Mouse (Mus musculus) hindbrain, embryonic 14.5 days (tissue): ENCODE data around the gene Myo16. TPM values are rescaled to one million over a fixed set of nuclear protein-coding genes. Genes with fewer than 3 reads are reported as not detected.

Experiments
- ATAC-seq: fragments of 200-750 bp; cut with Nextera tagmentation; 2 replicates; pipeline ENCODE4 v1.8.0; 2017; ENCODE audit warnings: moderate number of reproducible peaks, mild to moderate bottlenecking, moderate TSS enrichment, moderate library complexity; ENCODE audit not compliant: low FRiP score
- DNase-seq: peaks from one replicate; pipeline ENCODE4 v3.0.0-alpha.2; 2015; ENCODE audit warnings: low spot score
- H3K27ac ChIP-seq: fragments of 300-500 bp; sonication (generic); 2 replicates; pipeline ENCODE4 v1.5.1; 2014; ENCODE audit warnings: mild to moderate bottlenecking, moderate library complexity
- H3K27me3 ChIP-seq: fragments of 300-500 bp; sonication (generic); 2 replicates; pipeline ENCODE4 v1.6.1; 2014; ENCODE audit warnings: mild to moderate bottlenecking, low read length, mixed read lengths; ENCODE audit not compliant: control insufficient read depth, insufficient read depth
- H3K36me3 ChIP-seq: fragments of 300-500 bp; sonication (generic); replicated peaks from 2 replicates; pipeline ENCODE4 v1.6.1; 2014; ENCODE audit not compliant: control insufficient read depth, insufficient read depth
- H3K4me1 ChIP-seq: fragments of 300-500 bp; sonication (generic); replicated peaks from 2 replicates; pipeline ENCODE4 v1.6.1; 2014; ENCODE audit warnings: antibody characterized with exemption, low read length, mixed read lengths; ENCODE audit not compliant: control insufficient read depth, insufficient read depth
- H3K4me2 ChIP-seq: fragments of 300-500 bp; sonication (generic); replicated peaks from 2 replicates; pipeline ENCODE4 v1.6.1; 2014; ENCODE audit warnings: mild to moderate bottlenecking, moderate library complexity
- H3K4me3 ChIP-seq: fragments of 300-500 bp; sonication (generic); replicated peaks from 2 replicates; pipeline ENCODE4 v1.5.1; 2014; ENCODE audit warnings: mild to moderate bottlenecking, low read length
- H3K9ac ChIP-seq: fragments of 300-500 bp; sonication (generic); 2 replicates; pipeline ENCODE4 v1.6.1; 2014
- H3K9me3 ChIP-seq: fragments of 300-500 bp; sonication (generic); 2 replicates; pipeline ENCODE4 v1.6.1; 2016; ENCODE audit warnings: low read length; ENCODE audit not compliant: control insufficient read depth
- WGBS: fragments of 180-500 bp; shearing (Covaris S2); extraction: QIAGEN DNeasy Blood & Tissue Kit; methylation state at CpG from one replicate; pipeline ENCODE4 v1.1.7; 2014; 5-methylcytosine and 5-hydroxymethylcytosine counted together
- polyA plus RNA-seq: library from polyadenylated mRNA; unstranded; fragments of >200 nt; fragmentation: Nextera tagmentation; extraction: Ambion mirVana; gene quantifications from 2 replicates; pipeline ENCODE4 v1.2.1, GENCODE M21; 2014

The Myo16 gene
- polyA plus RNA-seq, 1 experiment from 2014 or later: 6.7 TPM

DNA sequence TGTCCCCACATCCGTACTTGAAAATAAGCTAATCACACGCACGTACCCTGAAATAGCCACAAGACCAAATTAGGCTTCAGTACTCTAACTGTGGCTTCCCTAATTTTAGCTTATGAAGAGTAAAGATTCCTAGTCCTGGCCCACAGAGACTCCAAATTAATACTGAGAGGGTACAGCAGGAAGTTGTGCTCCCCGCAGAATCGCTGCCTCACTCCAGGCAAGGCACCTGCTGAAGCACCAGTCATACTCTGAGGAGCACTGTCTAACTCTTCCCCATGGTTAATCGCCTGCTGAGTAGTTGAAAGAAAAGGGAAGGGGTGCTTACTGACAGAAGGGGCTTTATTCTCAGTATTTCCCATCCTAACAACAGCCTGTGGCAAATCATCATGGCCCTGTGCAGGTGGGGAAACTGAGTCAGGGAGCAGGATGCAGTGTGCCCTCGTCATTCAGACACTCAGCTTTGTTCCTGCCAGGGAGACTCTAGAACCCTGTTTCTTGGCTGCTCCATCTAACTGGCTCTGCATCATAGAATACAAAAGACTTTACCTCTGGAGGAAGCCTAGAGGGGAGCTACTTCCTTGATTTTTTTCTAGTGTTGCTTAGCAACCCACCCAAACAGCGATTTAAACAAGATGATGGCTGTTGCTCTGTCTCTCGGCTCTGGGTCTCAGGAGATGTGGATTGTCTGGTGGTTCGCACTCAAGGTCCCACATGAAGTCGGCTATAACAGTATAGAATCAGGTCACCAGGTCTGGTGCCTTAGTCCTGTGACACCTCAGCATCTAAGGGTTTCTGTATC, 411.7 kb downstream of the Myo16 start:
- H3K4me2 ChIP-seq: no peak overlapping the region
- H3K27ac ChIP-seq: no peak overlapping the region
- ATAC-seq (no peak), DNase-seq (no peak)
- peaks cover 3% of the 10 kb centered on the region; the same call in 1 of the 2 replicates for H3K36me3 ChIP-seq
- no peak overlapping the region for H3K9ac ChIP-seq
- WGBS: 67% methylated on average over 11 of the region's 11 CpGs
- no peak overlapping the region for H3K4me3 ChIP-seq
- H3K4me1 ChIP-seq: peaks cover 4% of the 10 kb centered on the region; the same call in 1 of the 2 replicates
- H3K9me3 ChIP-seq: no peaks in the 10 kb centered on the region
- H3K27me3 ChIP-seq: no peaks in the 10 kb centered on the region

DNA sequence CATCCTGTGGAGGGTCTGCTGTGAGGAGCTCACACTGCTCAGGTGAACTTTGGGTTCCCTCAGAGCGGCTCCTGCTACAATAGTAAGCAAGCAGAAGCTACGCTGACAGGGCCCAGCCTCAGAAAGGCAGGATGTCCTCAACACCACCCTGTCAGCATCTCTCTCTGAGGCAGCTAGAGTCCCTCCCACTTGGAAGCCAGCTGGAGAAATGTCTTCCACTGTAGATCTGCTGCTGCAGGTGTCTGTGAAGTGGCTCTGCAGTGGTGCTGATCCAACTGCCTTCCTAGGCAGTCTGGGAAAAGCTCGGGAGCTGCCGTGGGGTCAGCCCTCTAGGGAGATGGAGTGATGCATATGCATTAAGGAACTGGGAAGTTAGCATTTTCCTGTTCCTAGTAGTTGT, 414.7 kb downstream of the Myo16 start:
- no peaks in the 10 kb centered on the region for H3K9me3 ChIP-seq
- no peak overlapping the region for H3K27ac ChIP-seq
- no peak overlapping the region for H3K4me2 ChIP-seq
- DNase-seq (no peak), ATAC-seq (no peak)
- H3K27me3 ChIP-seq: no peaks in the 10 kb centered on the region
- H3K4me1 ChIP-seq: no peaks in the 10 kb centered on the region
- no peak overlapping the region for H3K4me3 ChIP-seq
- no peak overlapping the region for H3K9ac ChIP-seq
- H3K36me3 ChIP-seq: no peaks in the 10 kb centered on the region; the same call in 1 of the 2 replicates
- 62% methylated on average over 4 of the region's 4 CpGs for WGBS

DNA sequence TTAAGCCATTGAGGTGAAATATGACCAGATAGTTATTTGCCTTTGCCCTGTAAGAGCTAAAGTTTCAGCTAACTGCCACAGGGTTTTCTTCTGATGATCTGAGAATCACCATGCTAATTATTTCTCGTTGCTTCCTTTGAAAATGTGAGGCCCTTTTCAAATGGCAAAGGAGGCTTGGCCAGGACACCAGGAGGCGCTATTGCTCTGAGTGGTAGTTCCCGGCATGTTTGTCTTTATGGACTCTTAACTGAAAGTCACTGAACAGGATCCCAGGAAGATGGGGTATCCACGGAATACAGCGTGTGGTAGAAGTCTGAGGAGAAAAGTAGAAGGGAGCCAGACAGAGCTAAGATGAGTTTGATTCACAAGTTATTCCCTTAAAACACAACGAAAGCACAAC, 420.4 kb downstream of the Myo16 start:
- no peak for ATAC-seq
- H3K4me3 ChIP-seq: no peak overlapping the region
- WGBS: 24% methylated on average over 6 of the region's 6 CpGs

DNA sequence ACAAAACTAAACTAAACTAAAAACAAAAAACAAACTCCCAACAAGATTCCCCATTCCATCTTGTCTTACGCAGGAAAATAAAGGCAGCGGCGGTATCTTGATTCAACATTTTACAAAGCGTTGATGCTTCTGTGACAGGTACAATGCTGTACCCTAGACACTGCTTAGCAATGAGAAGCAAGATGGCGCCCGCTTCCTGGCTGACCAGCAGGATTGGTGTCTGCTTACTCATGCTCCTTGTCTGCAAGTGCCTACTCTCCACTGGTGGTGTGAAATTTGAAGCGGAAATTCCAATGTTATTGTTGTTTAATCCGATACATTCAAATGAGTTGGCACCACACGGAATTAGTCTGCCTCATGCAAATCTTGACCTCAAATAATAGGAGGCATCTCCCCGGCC, 421.5 kb downstream of the Myo16 start:
- Histone ChIP-seq H3K9me3 (no peaks in the 10 kb centered on the region), H3K27me3 (no peaks in the 10 kb centered on the region), H3K9ac (no peak overlapping the region), H3K27ac (no peak overlapping the region), H3K4me1 (no peaks in the 10 kb centered on the region), H3K4me2 (no peak overlapping the region), H3K36me3 (no peaks in the 10 kb centered on the region; the same call in 1 of the 2 replicates), H3K4me3 (no peak overlapping the region)
- ATAC-seq: no peak
- no peak for DNase-seq
- 86% methylated on average over 10 of the region's 10 CpGs for WGBS

More for the DNA sequence above, 420.4 kb downstream of the Myo16 start:
- Histone ChIP-seq H3K27ac (no peak overlapping the region), H3K4me2 (no peak overlapping the region), H3K9me3 (no peaks in the 10 kb centered on the region), H3K27me3 (no peaks in the 10 kb centered on the region), H3K4me1 (no peaks in the 10 kb centered on the region), H3K9ac (no peak overlapping the region), H3K36me3 (no peaks in the 10 kb centered on the region; the same call in 1 of the 2 replicates)
- DNase-seq: peak; percentile 84

- Histone ChIP-seq H3K27ac (no peak overlapping the region), H3K4me3 (no peak overlapping the region), H3K4me2 (no peak overlapping the region), H3K9ac (no peak overlapping the region), H3K9me3 (no peaks in the 10 kb centered on the region), H3K27me3 (no peaks in the 10 kb centered on the region), H3K4me1 (peaks cover 15% of the 10 kb centered on the region; the same call in 1 of the 2 replicates), H3K36me3 (no peaks in the 10 kb centered on the region)
- 38% methylated on average over 9 of the region's 14 CpGs for WGBS
- DNase-seq: no peak
- ATAC-seq: 0 out of 2 replicates have a peak, but pooled peaks have one; percentile 59
Measured at GRCm38 (mm10) chr8:10586956-10587744, 433.4 kb downstream of the Myo16 start.

GRCm38 (mm10) chr8:10589422-10589933, 435.8 kb downstream of the Myo16 start:
- H3K4me2 ChIP-seq: no peak overlapping the region
- H3K4me1 ChIP-seq: peaks cover 15% of the 10 kb centered on the region; the same call in 1 of the 2 replicates
- H3K36me3 ChIP-seq: no peaks in the 10 kb centered on the region
- H3K9me3 ChIP-seq: no peaks in the 10 kb centered on the region
- no peak for DNase-seq
- no peak overlapping the region for H3K27ac ChIP-seq
- no peak overlapping the region for H3K9ac ChIP-seq
- no peak for ATAC-seq
- WGBS: 90% methylated on average over 11 of the region's 11 CpGs
- no peak overlapping the region for H3K4me3 ChIP-seq
- no peaks in the 10 kb centered on the region for H3K27me3 ChIP-seq

- Histone ChIP-seq H3K36me3 (no peaks in the 10 kb centered on the region), H3K4me1 (no peaks in the 10 kb centered on the region), H3K4me2 (no peak overlapping the region), H3K9ac (no peak overlapping the region), H3K27me3 (no peaks in the 10 kb centered on the region), H3K4me3 (no peak overlapping the region), H3K27ac (no peak overlapping the region), H3K9me3 (no peaks in the 10 kb centered on the region)
- no peak for ATAC-seq
- DNase-seq: no peak
- WGBS: 93% methylated on average over 6 of the region's 6 CpGs
Measured at GRCm38 (mm10) chr8:10592917-10593316, 439.2 kb downstream of the Myo16 start.

- 94% methylated on average over 3 of the region's 3 CpGs for WGBS
Measured at GRCm38 (mm10) chr8:10596353-10596752, 442.6 kb downstream of the Myo16 start.

DNA sequence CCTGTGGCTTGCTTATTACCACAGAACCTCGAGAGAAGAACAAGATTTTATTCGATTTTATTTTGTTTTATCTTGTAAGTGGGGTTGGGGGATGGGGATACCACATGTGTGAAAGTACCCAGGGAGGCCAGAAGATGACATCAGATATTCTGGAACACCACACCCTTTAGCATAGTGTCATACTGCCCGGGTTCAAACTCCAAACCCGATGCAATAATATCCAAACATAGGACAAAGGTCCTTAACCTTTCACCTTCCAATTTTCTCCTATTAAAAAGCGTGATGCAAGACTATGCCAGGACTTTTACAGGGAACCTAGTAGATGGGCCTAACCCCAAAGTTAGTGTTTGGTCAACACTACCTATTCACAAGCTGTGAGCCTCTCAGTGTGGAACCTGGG, 443.9 kb downstream of the Myo16 start:
- H3K4me2 ChIP-seq: no peak overlapping the region
- no peaks in the 10 kb centered on the region for H3K27me3 ChIP-seq
- no peak overlapping the region for H3K9ac ChIP-seq
- WGBS: 85% methylated on average over 5 of the region's 5 CpGs
- H3K9me3 ChIP-seq: no peaks in the 10 kb centered on the region
- no peaks in the 10 kb centered on the region for H3K4me1 ChIP-seq
- no peak overlapping the region for H3K4me3 ChIP-seq
- H3K36me3 ChIP-seq: no peaks in the 10 kb centered on the region
- DNase-seq (no peak), ATAC-seq (no peak)
- no peak overlapping the region for H3K27ac ChIP-seq

More at GRCm38 (mm10) chr8:10596353-10596752, 442.6 kb downstream of the Myo16 start:
- Histone ChIP-seq H3K9me3 (no peaks in the 10 kb centered on the region), H3K4me1 (no peaks in the 10 kb centered on the region), H3K36me3 (no peaks in the 10 kb centered on the region), H3K4me3 (no peak overlapping the region), H3K9ac (no peak overlapping the region), H3K4me2 (no peak overlapping the region), H3K27me3 (no peaks in the 10 kb centered on the region), H3K27ac (no peak overlapping the region)
- DNase-seq (no peak), ATAC-seq (no peak)
